Mouse (Mus musculus) mesoderm, embryonic 11.5 days (tissue): ENCODE measurements around the gene Ssbp3.
A peak's percentile ranks its signal among the peaks of the same experiment; 100 is the strongest.

Experiments
- DNase-seq: peaks from one replicate; pipeline ENCODE4 v3.0.0-alpha.2; 2012; ENCODE audit warnings: low read depth, low spot score

The Ssbp3 gene

DNA sequence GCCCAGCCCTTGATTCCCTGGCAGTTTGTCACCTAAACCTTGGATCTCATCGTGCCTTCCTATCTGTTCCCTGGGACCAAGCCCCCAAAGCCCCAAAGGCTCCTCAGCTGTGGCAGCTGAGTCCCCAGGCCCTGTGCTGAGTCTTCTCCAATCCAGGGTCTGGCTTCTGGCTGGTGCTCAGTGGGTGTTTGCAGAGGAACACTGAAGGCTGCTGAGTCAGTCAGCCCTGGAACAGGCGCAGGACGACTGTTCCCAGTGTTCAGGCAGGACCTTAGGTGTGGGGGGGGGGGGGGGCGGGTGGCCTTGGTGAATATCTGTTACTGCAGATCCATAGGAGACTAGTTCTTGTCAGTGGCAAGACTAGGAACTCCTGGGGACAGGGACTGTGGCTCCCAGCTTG, 141.4 kb downstream of the Ssbp3 start:
- DNase-seq = no peak

DNA sequence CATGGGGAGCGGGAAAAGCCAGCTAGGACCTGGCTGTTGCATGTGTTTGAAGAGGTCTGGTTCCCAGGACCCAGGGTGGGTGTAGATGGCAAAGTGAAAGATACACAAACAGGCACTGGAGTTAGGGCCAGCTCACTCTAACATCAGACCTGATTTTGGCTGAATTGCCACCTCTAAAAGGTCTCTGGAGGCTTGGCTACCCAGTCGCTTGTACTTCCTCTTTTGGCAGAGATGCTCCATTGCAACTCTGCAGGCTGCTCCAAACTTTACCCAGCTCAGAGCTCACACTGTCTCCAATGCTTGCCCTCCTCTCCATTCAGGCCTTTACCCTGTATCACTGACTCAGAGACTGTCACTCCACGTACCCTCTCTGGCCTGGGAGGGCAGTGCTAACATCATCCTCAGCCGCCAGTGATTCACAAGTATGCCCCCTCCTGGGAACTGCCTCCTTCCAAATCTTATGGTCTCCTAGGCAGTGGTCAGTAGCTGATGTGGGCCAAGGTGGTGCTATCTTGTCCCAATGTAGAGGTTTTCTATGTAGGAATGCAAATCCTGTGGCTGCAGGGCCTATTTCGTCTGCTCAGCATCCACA, 142.6 kb downstream of the Ssbp3 start:
- no peak for DNase-seq

DNA sequence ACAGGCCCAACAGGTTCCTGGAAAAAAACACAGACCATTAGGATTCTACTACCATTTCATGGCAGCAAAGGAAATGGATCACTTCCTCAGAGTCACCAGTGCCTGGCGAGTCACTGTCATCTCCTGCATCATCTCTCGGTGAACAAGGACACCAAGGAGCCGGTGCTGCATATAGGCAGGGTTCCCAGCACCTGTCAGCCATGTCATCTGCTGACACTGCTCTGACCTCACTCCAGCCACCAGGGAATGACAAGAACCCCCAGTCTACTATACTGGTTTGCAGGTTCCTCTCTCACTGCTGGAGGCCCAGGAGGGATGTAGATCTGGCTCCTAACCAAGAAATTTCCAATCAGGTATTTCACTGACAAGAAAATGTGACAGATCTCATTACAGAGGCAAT, 145.6 kb downstream of the Ssbp3 start:
- no peak for DNase-seq

DNA sequence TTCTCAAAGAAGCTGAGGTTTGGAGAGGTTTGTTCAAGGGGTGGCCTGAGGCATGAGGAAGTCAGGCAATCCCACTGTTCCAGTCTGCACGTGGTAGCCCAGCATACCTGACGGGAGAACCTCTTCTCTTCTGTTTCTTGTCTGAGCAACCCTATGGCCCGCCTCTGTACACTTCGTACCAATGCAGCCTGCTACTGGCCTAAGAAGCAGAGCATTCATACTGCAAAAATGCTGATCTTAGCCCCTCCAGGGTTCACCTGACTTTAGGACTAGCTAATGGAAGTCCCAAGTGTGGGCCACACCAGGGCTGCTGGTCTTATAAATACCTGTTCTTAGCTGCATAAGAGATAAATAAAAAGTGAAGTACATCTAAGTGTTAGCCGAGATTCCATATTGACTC, 147.8 kb downstream of the Ssbp3 start:
- no peak for DNase-seq

DNA sequence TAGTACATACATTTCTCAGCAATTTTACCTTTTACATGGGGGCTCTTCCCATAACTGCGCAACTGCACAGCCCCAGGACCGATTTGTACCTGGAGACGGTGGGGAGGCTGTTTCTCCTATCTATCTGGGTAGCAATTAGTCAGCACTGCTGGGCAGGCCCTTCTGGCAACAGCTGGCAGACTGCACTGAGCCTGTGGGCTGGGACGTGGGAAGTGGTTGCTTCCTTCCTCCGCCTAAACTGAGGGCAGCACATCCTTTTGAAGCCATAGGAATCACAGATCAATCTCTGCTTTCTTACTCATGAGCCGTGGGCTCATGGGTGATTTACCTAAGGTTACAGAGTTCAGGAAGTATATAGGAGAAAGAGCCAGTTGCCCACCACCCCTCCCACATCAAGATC, 148.3 kb downstream of the Ssbp3 start:
- DNase-seq = no peak

DNA sequence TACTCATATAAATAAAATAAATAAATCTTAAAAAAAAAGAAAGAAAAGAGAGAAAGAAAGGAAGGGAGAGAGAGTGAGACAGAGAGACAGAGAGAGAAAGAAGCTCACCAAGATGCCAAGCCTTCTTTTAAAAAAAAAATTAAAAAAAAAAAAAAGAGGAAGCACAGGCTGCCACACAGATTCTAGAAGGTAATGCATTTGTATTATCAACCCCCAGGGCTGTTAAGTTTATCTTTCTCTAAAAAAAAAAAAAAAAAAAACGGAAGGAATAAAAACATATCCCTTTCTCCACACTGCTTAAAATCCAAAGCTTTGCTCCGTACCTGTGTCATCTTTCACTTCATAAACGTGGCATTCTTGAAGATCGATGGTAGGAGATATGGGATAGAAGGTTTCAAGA, 151.1 kb downstream of the Ssbp3 start:
- DNase-seq = no peak

DNA sequence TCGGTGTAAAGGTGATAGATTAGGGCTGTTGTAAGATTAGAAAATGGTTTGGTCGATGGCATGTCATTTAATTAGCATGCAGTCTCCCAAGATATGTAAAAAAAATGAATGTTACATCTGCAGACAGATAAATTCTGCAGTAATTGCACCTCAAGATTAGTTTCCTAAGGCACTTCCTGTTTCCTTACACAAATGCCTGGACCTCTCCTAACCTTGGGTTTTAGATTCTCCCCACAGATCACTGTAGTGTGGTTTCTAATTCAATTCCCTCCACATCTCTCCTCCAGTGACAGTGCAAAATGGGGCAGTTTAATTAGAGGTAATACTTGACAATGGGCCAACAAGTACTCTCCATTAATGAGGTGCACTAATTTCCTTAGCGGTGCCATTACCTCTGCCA, 152.7 kb downstream of the Ssbp3 start:
- no peak for DNase-seq

DNA sequence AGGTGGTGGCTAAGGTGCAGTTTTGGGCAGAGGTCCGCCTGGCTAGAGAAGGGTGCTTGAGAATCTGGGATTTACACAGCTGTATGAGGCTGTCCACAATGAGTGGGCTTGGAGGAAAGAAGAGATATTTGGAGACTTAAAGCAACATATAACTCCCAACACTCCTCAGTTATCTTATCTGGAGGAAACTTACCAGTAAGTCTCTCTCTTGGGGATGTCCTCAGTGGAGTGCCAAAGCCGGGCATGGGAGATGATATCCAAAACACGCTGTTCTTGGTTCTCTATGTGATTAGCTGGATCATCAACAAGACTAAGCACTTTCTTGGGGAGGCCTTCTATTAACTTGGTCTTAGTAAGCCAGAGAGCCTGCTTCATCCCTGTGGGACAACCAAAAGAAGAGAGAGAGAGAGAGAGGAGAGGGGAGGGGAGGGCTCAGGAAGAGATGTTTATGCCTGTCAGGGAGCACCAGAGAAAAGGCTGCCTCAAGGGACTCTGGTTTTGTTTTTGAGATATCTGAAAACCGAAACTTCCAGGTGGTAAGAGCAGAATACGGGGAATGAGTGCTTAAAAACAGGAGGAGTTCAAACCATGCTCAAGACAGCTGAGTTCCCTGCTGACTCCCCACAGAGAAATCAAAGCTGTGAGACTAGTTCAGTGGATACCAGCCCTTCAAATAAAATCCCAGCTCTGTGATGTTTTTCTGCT, 154.0 kb downstream of the Ssbp3 start:
- no peak for DNase-seq

DNA sequence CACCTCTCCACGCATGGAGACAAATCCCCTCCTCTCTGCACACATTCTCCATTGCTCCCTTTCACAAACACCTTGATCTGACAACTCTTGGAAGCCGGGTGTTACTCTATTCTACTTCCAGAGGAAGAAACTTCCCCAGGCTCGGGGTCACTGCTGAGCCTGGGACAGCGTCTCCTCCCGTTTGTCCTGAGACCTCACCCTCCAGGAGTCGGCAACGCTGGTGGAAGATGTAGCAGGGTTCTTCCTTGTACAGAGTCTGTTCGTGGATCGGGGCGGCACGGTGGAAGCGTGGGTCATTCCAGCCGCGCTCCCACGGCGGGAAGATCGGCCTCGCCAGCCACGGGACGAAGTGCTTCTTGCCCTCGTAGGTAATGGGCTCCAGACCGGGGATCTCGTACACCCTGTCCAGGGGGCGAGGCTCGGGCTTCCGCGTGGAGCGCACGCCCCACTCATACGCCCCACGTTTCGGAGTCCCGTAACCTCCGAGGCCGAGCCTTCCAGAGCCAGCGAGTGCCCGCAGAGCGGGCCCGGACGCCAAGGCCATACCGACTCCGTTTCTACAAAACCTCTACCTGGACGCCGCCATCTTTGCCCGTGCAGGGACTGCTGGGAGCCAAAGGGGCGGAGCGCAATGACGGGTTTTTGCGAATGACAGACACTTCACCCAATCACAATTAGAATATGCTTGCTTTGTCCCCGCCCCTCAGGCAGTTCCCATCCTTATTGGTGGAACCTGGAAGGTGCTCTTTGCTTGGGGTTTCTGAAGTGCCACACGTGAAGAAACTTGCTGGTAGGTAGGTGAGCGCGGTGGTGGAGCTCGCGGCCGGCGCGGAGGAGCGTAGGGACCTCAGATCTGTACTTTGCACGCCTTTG, 156.0 kb downstream of the Ssbp3 start, which contains the start of the genes Mrpl37 and Cyb5rl:
Gene Mrpl37 (minus strand): TSS at position 617 of the 873 bp plus-strand sequence.
Gene Cyb5rl (plus strand): TSS at position 737 of the 873 bp plus-strand sequence.
- DNase-seq = peak; percentile 97

DNA sequence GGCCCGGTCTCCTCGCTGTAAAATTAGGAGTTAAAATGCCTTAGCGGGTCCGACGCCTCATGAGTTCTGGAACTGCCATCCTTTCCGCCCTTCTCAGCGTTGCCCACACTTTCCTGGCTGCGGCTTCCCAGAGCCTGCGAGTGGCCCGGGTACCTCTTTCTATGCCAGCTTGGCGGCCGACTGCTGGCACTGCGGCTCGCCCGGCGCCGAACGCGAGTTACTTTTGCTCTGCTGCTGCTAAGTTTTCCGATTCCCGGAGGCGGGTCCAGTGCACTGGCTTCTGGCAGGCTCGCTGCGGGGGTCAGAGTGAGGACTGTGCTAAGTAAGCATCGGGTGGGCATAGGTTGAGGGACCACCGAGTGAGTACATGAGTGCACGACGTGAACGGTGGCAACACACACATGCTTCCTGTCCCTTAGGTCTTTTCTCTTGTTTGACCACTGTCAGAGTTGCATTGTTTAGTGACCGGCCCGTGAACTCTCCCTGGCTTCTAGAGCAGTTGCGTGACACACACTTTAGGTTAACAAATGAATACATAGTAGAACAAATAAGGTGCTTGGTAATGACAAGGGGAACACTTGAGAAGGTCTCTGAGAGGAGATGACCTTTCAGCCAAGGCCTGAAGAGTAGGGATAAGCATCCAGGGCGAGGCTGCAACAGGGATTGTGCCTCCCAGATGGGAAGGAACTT, 156.8 kb downstream of the Ssbp3 start:
- DNase-seq = no peak

DNA sequence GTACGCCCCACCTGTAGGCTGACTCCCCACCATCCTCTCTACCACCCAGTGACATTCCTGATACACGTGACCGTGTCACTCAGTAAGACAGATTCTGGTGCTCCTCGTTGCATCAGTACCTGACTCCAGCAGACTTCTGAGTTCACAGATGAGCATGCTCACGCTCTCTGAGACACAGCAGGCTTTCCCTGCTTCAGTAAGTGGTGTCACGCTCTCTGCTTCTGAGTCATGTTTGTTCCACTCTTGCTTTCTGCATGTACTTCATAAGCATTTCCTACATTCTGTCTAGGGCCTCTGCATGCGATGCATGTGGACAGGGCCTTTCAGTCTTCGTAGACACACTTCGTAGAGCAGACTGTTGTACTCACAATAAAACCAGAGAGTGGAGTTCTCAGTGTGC, 161.8 kb downstream of the Ssbp3 start:
- no peak for DNase-seq

DNA sequence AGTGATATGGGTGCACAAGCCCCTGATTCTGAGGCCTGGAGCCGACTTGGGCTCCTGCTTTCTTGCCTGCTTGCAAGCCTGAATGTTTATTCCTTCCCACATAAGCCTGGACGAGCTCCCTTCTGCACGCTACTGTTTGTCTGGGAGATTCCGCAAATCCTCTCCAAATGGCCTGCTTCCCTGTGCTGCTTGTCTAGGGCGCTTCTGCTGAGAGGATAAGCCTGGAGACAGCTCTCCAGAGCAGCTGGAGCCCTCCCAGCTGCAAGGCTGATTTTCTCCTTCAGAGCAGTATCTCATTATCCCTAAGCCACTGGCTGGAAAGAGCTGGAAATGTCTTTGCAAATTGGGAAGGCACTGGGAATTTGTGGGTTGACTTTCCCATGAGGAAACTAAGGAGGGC, 165.0 kb downstream of the Ssbp3 start:
- no peak for DNase-seq

DNA sequence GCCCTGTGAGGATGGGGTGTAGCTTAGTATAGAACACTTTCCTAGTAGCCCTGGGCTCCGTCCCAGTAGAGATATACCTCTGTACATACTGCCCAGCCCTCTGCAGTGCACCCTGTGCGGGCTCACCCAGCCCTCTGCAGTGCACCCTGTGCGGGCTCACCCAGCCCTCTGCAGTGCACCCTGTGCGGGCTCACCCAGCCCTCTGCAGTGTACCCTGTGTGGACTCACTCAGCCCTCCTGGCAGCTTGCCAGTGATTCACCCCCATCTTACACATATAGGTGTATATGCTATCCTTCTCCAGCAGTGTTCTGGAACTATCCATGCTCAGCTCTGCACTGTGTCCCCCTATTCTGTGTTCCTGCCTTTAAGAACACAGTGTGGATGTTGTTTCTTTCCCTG, 168.4 kb downstream of the Ssbp3 start:
- no peak for DNase-seq

DNA sequence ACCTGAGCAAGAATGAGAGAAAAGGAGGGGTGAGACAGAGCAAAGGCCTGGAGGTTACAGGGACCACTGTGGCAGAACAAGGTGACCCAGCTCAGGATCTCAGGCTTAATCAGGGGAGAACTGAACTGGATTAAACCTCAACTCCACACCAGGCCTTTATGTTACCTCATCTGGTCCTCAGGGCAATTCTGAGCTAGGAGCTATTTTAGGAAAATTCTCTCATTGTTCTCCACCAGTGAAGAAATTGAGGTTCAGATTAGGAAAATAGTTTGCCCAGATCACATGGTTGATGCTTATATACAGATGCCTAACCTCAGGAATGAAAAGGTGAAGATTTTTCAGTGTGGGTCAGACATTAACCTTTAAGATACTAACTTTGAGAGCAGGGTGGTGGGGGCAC, 169.2 kb downstream of the Ssbp3 start:
- DNase-seq = no peak

DNA sequence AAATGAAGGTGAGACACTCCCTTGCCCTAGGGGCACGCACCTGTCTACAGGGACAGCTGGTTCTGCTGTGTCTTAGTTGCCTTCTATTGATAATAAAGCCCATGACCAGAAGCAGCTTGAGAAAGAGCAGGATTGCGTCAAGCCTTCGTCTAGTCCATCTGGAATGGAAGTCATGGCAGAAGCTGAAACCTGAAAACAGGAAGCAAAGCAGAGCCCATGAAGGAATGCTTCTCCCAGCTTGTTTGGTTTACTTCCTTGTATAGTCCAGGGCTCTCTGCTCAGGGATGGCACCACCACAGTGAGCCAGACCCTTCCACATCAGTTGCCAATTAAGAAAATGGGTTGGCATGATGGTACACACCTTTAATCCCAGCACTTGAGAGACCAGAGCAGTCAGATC, 171.7 kb downstream of the Ssbp3 start:
- no peak for DNase-seq

DNA sequence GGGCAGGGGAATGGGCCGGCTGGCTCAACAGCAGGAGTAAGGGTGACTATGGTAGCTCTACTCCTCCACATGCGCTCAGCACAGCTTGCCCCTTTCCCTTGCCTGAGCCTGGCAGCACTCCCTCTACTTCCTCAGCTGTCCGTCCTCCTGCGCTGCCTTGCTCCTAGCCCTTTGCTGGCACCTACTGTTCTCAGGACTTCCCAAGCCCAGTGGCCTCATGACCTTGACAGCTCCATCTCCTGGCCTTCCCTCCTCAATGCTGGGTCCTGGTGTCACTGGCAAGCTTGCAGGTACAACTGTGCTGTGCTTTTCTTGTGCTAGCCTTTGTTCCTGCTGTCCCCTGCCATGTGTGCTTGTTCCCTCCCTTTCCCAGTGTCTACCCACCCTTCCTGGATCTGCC, 172.6 kb downstream of the Ssbp3 start:
- DNase-seq = no peak

DNA sequence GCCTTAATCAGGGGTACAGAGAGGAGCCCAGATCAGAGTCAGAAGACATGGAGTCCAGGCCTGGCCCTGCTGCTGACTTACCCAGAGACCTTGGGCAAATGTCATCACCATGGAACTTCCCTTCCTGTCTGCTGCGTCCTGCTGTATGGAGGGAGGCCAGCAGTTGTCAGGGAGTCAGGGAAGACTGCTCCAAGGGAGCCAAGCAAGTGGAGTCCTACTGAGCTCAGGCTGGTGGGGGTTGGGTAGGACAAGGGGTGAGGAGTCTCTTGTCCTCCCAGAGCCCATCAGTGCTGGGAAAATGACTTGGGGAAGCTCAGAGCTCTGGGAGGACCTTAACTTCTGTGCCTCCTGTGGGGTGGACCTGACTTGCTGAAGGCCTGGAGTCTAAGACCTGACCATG, 173.8 kb downstream of the Ssbp3 start:
- no peak for DNase-seq

DNA sequence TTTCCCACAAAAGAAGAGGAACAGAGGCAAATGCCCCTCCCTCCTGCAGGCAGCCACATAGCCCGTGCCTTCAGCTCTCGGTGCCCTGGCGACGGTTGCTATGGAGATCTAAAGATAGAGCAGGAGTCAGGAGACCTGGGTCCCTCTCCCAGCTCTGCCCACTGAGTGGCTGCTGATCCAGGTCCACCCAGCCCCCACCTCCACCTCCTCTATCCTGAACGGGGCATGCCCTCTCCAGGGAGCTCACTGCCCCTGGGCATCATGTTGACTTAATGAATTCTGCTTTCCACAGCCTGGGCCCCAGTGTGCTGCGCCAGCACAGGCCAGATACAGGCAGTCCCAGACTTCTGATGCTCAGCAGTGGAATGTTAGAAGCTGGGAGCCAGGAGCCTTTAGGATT, 174.4 kb downstream of the Ssbp3 start:
- DNase-seq = peak; percentile 83

DNA sequence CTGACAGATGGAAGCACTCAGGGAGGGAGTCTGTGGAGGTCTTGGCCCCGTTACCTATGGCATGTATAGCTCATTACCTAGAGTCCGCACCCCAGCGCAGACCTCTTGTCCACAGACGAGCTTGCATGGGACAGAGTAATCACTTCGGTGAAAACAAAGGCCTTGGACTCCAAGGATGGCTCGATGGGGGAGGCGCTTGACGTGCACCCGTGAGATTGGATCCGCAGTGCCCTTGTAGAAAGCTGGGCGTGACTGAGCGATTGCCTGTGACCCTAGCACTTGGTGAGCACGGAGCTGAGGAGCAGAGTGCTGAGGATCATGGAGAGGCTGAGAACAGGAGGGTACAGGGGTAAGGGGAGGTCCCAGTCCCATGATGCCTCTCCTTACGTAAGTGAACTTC, 181.2 kb downstream of the Ssbp3 start:
- no peak for DNase-seq

DNA sequence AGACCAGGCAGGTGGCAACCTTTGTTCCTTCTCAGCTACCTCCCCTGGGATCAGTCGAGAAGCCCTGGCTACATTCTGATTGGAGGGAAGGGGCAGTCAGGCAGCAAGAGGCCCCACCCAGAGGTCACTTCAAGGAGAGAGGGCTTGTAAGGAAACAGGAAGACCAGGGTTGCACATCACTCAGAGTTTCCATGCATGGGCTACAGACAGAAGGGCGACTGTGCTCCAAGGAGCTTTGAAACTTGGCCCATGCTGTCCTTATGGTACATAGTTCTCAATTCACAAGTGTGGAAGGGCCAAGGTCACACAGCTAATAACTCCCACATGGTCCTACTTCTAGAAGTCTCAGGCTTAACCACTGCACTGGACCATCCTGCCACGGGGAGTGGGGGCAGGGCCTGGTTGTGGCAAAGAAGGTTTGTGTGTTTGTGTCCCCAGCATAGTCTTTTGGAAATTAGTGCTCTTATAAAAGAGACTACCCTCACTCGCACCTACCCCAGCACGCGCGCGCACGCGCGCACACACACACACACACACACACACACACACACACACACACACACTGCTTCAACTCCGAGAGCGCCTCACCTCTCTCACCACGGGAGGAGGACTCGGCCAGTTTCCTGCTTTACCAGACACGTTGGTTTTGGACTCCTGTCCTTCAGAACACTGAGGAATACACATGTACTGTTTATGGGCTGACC, 184.1 kb downstream of the Ssbp3 start:
- no peak for DNase-seq

DNA sequence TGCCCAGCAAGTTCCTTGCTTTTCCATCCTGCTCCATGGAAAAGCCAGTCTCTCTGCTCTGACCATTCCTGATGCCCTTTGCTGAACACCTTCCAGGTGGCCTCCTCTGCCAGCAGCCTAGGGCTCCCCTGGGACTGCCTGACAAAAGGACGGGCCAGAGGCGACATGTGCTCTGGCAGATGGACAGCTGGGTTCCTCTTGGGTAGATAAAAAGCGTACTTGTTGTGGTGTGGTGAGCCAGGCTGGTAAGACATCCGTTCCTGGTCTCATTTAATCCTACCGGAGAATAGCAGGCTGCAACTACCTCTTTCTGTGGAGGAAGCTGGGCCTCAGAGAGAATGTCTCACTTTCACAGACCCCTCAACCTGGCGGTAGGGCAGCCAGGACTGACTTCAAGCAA, 185.5 kb downstream of the Ssbp3 start:
- DNase-seq = peak; percentile 37
